Mouse (Mus musculus): ENCODE data around the gene Tanc2. TPM values are rescaled to one million over a fixed set of nuclear protein-coding genes. Genes with fewer than 3 reads are reported as not detected.

The Tanc2 gene
- polyA plus RNA-seq, 1 experiment from 2014 or later, result 31.3 TPM

DNA sequence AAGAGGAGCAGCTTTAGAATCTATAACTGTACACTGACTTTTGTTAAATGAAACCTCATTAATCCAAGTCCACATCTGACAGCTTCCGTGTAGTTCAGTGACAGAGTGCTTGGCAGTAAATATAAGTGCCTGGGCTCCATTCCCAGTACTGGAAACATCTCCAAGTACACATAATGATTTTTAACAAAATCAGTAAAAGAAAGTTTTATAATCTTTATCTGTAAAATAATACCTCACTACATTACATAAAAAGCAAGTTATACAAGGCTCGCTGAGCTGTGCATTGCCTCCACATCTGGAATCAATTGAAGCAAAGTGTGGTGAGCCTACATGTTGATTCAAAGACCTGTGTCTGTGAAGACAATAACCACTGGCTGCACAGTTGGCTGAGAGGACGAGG is 265.7 kb downstream of the Tanc2 start:
- Histone ChIP-seq H3K27me3 (no peaks in the 10 kb centered on the region), H3K36me3 (peaks cover 8% of the 10 kb centered on the region; the same call in 1 of the 2 replicates), H3K4me2 (replicated peaks) (no peak overlapping the region), H3K9me3 (no peaks in the 10 kb centered on the region), H3K4me3 (replicated peaks) (no peak overlapping the region), H3K9ac (replicated peaks) (no peak overlapping the region), H3K27ac (no peak overlapping the region), H3K4me1 (replicated peaks) (no peaks in the 10 kb centered on the region)
- 62% methylated on average over 3 of the region's 3 CpGs for WGBS
- no peak for ATAC-seq

GRCm38 (mm10) chr11:105858063-105858462 is 268.3 kb downstream of the Tanc2 start:
- no peak for ATAC-seq
- Histone ChIP-seq H3K27me3 (no peaks in the 10 kb centered on the region), H3K4me3 (replicated peaks) (no peak overlapping the region), H3K4me2 (replicated peaks) (no peak overlapping the region), H3K4me1 (replicated peaks) (no peaks in the 10 kb centered on the region), H3K27ac (no peak overlapping the region), H3K36me3 (peaks cover 8% of the 10 kb centered on the region; the same call in 1 of the 2 replicates), H3K9me3 (no peaks in the 10 kb centered on the region), H3K9ac (replicated peaks) (no peak overlapping the region)

DNA sequence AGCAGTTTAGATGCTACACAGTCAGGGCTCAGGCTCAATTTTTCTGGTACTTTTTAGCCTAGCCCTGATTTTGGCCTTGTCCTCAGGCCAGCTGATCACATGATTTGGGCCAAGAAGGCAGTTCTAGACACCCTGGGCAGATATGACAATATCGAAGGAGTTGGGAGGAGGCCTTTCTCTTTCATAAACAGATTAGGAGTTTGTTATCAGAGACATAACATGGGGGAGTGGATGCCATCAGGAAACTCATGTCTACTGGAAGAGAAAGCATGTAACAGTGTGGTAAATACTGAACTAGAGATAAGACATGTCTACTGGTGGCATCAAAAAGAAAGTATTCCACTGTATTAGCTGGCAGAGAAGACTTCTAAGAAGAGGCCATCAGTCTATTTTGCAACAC is 295.8 kb downstream of the Tanc2 start:
- no peak overlapping the region for H3K9ac ChIP-seq (replicated peaks)
- H3K27me3 ChIP-seq, result no peaks in the 10 kb centered on the region
- no peaks in the 10 kb centered on the region for H3K9me3 ChIP-seq
- H3K27ac ChIP-seq, result no peak overlapping the region
- no peak for ATAC-seq
- no peak overlapping the region for H3K4me2 ChIP-seq (replicated peaks)
- no peaks in the 10 kb centered on the region for H3K4me1 ChIP-seq (replicated peaks)
- H3K4me3 ChIP-seq (replicated peaks), result no peak overlapping the region
- 97% methylated on average over 1 of the region's 1 CpGs for WGBS
- peaks cover 11% of the 10 kb centered on the region; the same call in 1 of the 2 replicates for H3K36me3 ChIP-seq

DNA sequence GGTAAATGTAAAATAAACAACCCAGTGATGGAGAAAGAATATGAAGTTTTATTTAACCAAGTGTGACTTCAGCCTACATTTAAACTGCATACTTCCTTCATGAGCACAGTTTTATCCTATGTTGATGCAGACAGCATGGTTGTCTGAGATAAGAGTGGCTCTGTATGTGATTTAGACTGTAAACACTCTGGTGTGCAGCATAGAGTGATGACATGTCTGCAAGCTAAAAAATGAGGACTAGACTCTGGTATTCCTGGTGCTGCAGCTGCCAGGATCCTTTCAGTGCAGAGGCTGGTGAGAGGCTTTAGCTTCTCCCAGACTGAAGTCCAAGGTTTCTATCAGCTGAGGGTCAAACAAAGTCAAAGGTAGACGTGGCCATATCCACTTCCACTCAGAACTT is 297.5 kb downstream of the Tanc2 start:
- Histone ChIP-seq H3K9ac (replicated peaks) (no peak overlapping the region), H3K4me2 (replicated peaks) (no peak overlapping the region)
- WGBS, result 70% methylated on average over 1 of the region's 1 CpGs

GRCm38 (mm10) chr11:105899151-105899550 is 309.4 kb downstream of the Tanc2 start:
- H3K27ac ChIP-seq, result no peak overlapping the region
- no peak overlapping the region for H3K4me2 ChIP-seq (replicated peaks)
- H3K27me3 ChIP-seq, result no peaks in the 10 kb centered on the region
- H3K9ac ChIP-seq (replicated peaks), result no peak overlapping the region
- no peaks in the 10 kb centered on the region for H3K4me1 ChIP-seq (replicated peaks)
- no peak overlapping the region for H3K4me3 ChIP-seq (replicated peaks)
- ATAC-seq, result no peak
- WGBS, result 56% methylated on average over 1 of the region's 1 CpGs
- H3K36me3 ChIP-seq, result peaks cover 24% of the 10 kb centered on the region
- H3K9me3 ChIP-seq, result no peaks in the 10 kb centered on the region

More for the DNA sequence above, 297.5 kb downstream of the Tanc2 start:
- H3K27ac ChIP-seq, result no peak overlapping the region
- H3K9me3 ChIP-seq, result no peaks in the 10 kb centered on the region
- no peak for ATAC-seq
- no peaks in the 10 kb centered on the region for H3K27me3 ChIP-seq
- H3K4me1 ChIP-seq (replicated peaks), result no peaks in the 10 kb centered on the region
- peaks cover 6% of the 10 kb centered on the region; the same call in 1 of the 2 replicates for H3K36me3 ChIP-seq
- H3K4me3 ChIP-seq (replicated peaks), result no peak overlapping the region

DNA sequence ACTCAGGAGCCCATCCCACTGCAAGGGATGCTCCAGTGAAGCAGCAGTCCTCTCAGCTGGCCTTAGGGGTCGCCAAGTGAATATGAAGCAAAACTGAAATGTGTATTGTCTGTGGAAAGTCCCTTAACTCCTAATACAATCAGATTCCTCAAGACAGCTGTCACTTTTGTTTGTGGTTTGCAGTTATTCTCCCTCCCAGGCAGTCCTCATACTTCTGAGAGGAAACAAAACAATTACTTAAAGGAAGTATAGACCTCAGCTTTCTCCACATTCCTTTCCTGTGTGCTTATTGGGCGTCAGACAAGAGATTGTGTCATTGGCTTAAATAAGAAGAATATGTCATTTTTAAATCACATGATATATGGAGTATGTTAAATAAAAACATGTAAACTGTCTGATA is 311.7 kb downstream of the Tanc2 start:
- Histone ChIP-seq H3K4me1 (replicated peaks) (no peaks in the 10 kb centered on the region), H3K4me3 (replicated peaks) (no peak overlapping the region), H3K9ac (replicated peaks) (no peak overlapping the region), H3K36me3 (peaks cover 28% of the 10 kb centered on the region), H3K4me2 (replicated peaks) (no peak overlapping the region), H3K9me3 (no peaks in the 10 kb centered on the region), H3K27ac (no peak overlapping the region), H3K27me3 (no peaks in the 10 kb centered on the region)
- WGBS, result 84% methylated on average over 2 of the region's 2 CpGs
- no peak for ATAC-seq

GRCm38 (mm10) chr11:105902956-105903355 is 313.2 kb downstream of the Tanc2 start:
- no peaks in the 10 kb centered on the region for H3K27me3 ChIP-seq
- 91% methylated on average over 1 of the region's 1 CpGs for WGBS
- H3K4me1 ChIP-seq (replicated peaks), result no peaks in the 10 kb centered on the region
- H3K36me3 ChIP-seq, result peaks cover 26% of the 10 kb centered on the region
- no peak overlapping the region for H3K4me2 ChIP-seq (replicated peaks)
- H3K9me3 ChIP-seq, result no peaks in the 10 kb centered on the region
- H3K4me3 ChIP-seq (replicated peaks), result no peak overlapping the region
- no peak for ATAC-seq
- no peak overlapping the region for H3K9ac ChIP-seq (replicated peaks)
- no peak overlapping the region for H3K27ac ChIP-seq

GRCm38 (mm10) chr11:105905529-105906213 is 315.9 kb downstream of the Tanc2 start:
- 81% methylated on average over 4 of the region's 4 CpGs for WGBS
- ATAC-seq, result no peak
- no peaks in the 10 kb centered on the region for H3K9me3 ChIP-seq
- H3K36me3 ChIP-seq, result peaks cover 31% of the 10 kb centered on the region
- H3K4me1 ChIP-seq (replicated peaks), result no peaks in the 10 kb centered on the region
- no peak overlapping the region for H3K27ac ChIP-seq
- H3K4me2 ChIP-seq (replicated peaks), result no peak overlapping the region
- H3K27me3 ChIP-seq, result no peaks in the 10 kb centered on the region
- H3K9ac ChIP-seq (replicated peaks), result no peak overlapping the region
- no peak overlapping the region for H3K4me3 ChIP-seq (replicated peaks)

DNA sequence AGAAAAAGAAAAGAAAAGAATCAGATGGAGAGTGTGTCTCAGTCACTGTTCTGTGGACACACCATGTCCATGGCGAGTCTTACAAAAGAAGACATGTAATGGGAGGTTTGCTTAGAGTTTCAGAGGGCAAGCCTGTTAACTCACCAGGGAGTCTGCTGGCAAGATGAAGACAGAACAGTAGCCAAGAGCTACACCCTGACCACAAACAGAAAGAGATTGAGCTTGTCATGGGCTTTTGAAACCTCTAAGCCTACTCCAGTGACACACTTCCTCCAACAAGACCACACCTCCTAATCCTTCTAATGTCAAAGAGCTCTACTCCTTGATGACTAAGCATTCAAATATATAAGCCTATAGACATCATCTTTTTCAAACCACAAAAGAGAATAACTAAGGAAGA is 317.6 kb downstream of the Tanc2 start:
- Histone ChIP-seq H3K27me3 (no peaks in the 10 kb centered on the region), H3K27ac (no peak overlapping the region), H3K9me3 (no peaks in the 10 kb centered on the region), H3K9ac (replicated peaks) (no peak overlapping the region), H3K4me3 (replicated peaks) (no peak overlapping the region), H3K4me2 (replicated peaks) (no peak overlapping the region), H3K4me1 (replicated peaks) (no peaks in the 10 kb centered on the region), H3K36me3 (peaks cover 28% of the 10 kb centered on the region)
- no peak for ATAC-seq
- 93% methylated on average over 1 of the region's 1 CpGs for WGBS

DNA sequence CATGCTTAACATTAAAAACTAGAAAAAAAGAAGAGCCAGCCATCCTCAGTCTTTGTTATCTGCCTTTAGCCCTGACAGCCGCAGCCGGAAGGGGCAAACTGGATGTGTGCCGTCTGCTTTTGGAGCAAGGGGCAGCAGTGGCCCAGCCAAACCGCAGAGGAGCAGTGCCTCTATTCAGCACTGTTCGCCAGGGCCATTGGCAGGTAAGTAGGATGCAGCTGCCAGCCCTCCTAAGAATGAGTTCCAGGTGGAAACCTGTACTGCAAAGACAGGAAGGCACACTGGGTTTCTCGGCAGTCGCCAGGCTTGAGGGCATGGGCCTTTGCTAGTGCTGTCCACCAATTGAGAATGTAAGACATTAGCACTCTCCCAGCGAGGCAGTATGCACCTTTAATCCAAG is 319.1 kb downstream of the Tanc2 start:
- Histone ChIP-seq H3K27me3 (no peaks in the 10 kb centered on the region), H3K36me3 (peaks cover 36% of the 10 kb centered on the region), H3K27ac (no peak overlapping the region), H3K4me2 (replicated peaks) (no peak overlapping the region), H3K4me1 (replicated peaks) (no peaks in the 10 kb centered on the region), H3K4me3 (replicated peaks) (no peak overlapping the region), H3K9ac (replicated peaks) (no peak overlapping the region), H3K9me3 (no peaks in the 10 kb centered on the region)
- ATAC-seq, result no peak
- WGBS, result 85% methylated on average over 8 of the region's 8 CpGs

- 74% methylated on average over 2 of the region's 2 CpGs for WGBS
- Histone ChIP-seq H3K4me3 (replicated peaks) (no peak overlapping the region), H3K27me3 (no peaks in the 10 kb centered on the region), H3K9ac (replicated peaks) (no peak overlapping the region), H3K4me1 (replicated peaks) (no peaks in the 10 kb centered on the region), H3K27ac (no peak overlapping the region), H3K4me2 (replicated peaks) (no peak overlapping the region), H3K9me3 (no peaks in the 10 kb centered on the region), H3K36me3 (peaks cover 35% of the 10 kb centered on the region)
- no peak for ATAC-seq
These were observed 319.8 kb downstream of the Tanc2 start for GRCm38 (mm10) chr11:105909617-105910016.

- Histone ChIP-seq H3K27ac (no peak overlapping the region), H3K27me3 (no peaks in the 10 kb centered on the region), H3K9ac (replicated peaks) (no peak overlapping the region), H3K4me2 (replicated peaks) (no peak overlapping the region), H3K4me1 (replicated peaks) (no peaks in the 10 kb centered on the region), H3K36me3 (peaks cover 36% of the 10 kb centered on the region), H3K4me3 (replicated peaks) (no peak overlapping the region), H3K9me3 (no peaks in the 10 kb centered on the region)
- peak; percentile 63; the same call in 1 of the 2 replicates for ATAC-seq
These were observed 321.4 kb downstream of the Tanc2 start for GRCm38 (mm10) chr11:105911149-105911548.

All from midbrain, embryonic 13.5 days (tissue).